ENCODE assay signal across 11 mouse cellular contexts in the genomic region with DNA sequence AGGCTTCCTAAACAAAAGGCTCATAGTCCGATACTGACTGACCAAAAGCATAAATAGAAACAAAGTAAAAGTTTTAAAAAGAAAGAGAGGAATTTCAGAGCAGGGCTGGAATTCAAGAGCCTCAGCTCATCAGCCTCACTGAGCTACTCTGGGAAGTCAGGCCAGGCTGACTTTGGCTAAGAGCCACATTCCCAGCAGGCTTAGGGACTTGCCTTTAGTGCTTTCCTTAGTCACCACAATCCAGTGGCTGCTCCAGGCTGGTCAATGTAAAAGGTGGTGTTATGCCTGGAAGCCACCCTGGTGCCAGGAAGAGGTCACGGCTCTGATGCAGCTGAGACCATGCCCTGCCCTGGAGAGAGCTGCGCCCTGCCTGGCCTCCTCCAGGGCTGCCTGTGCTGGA. TPM values are rescaled to one million over a fixed set of nuclear protein-coding genes. Genes with fewer than 3 reads are reported as not detected.
DNase-seq lines count a peak whose midpoint lies in the region; ATAC-seq and TF ChIP-seq lines count a peak whose summit lies in the region.
"Had no signal": no experiment of that assay in that cellular context is flagged by ENCODE, and none has a peak within 500 bp of the region (broad histone marks: within the 10 kb centered on the region; RNA-seq: fewer than 3 reads in every experiment).

No protein-coding gene starts in this region.

- H3K27me3 ChIP-seq in heart, embryonic 11.5 days (ENCODE audit: control insufficient read depth, insufficient read depth, low read length), result no peaks in the 10 kb centered on the region; the same call in 1 of the 2 replicates
- no peaks in the 10 kb centered on the region for H3K27me3 ChIP-seq in lung, postnatal 0 days (replicated peaks; ENCODE audit: insufficient read depth, low read length)

- no peaks in the 10 kb centered on the region for H3K4me1 ChIP-seq in heart, embryonic 11.5 days (ENCODE audit: control insufficient read depth, insufficient read depth, low read length)
- H3K4me1 ChIP-seq in lung, postnatal 0 days (ENCODE audit: insufficient read depth, low read depth, low read length), result no peaks in the 10 kb centered on the region

- WGBS in heart, embryonic 11.5 days (ENCODE audit: insufficient replicate concordance), result 76% methylated on average over 3 of the region's 3 CpGs
- WGBS in lung, postnatal 0 days, result 67% methylated on average over 3 of the region's 3 CpGs

- H3K27ac ChIP-seq in heart, embryonic 11.5 days (ENCODE audit: low read depth, low read length), result no peak overlapping the region
- no peak overlapping the region for H3K27ac ChIP-seq in lung, postnatal 0 days (ENCODE audit: low read length)
- H3K27ac ChIP-seq: heart, embryonic 13.5 days; liver, embryonic 14.5 days had no signal

- H3K36me3 ChIP-seq in heart, embryonic 11.5 days (ENCODE audit: control insufficient read depth, insufficient read depth, low read length), result no peaks in the 10 kb centered on the region
- H3K36me3 ChIP-seq in lung, postnatal 0 days (ENCODE audit: insufficient read depth, low read length), result no peaks in the 10 kb centered on the region
- H3K36me3 ChIP-seq: heart, embryonic 13.5 days had no signal

- H3K9me3 ChIP-seq in heart, embryonic 11.5 days (replicated peaks; ENCODE audit: control insufficient read depth, low read length), result no peaks in the 10 kb centered on the region; the same call in 1 of the 2 replicates
- H3K9me3 ChIP-seq in lung, postnatal 0 days (ENCODE audit: low read length), result no peaks in the 10 kb centered on the region

- intact Hi-C loops in gastrocnemius, postnatal 14 days (cut with DNase I; ENCODE audit: low total_unique reads), result no loop called here

- no peak for TF ChIP-seq EP300 in lung, postnatal 0 days (IDR thresholded peaks at IDR 0.05)

- no peak for TF ChIP-seq CTCF in lung, postnatal 0 days (IDR thresholded peaks at IDR 0.05)

- no peak overlapping the region for H3K9ac ChIP-seq in heart, embryonic 11.5 days (ENCODE audit: low read depth, low read length)
- no peak overlapping the region for H3K9ac ChIP-seq in lung, postnatal 0 days (replicated peaks; ENCODE audit: low read depth)
- H3K9ac ChIP-seq: heart, embryonic 13.5 days; liver, embryonic 14.5 days had no signal

- H3K4me3 ChIP-seq in heart, embryonic 11.5 days (ENCODE audit: low read depth, low read length), result no peak overlapping the region
- no peak overlapping the region for H3K4me3 ChIP-seq in lung, postnatal 0 days (ENCODE audit: low read depth, low read length)
- H3K4me3 ChIP-seq: heart, embryonic 13.5 days had no signal

- peak; percentile 45 to 51 for DNase-seq in heart, adult 18-20 months
- peak; percentile 42 for DNase-seq in lung, postnatal 0 days (ENCODE audit: low spot score)
- DNase-seq in lung, postnatal 25 days (ENCODE audit: low spot score), result no peak
- DNase-seq in gastrocnemius, postnatal 14 days, result peak; percentile 58
- peak; percentile 71 for DNase-seq in testis, postnatal 10 days (ENCODE audit: low spot score)
- DNase-seq in B cell, adult 2 months, result no peak
- DNase-seq in thymus, postnatal 14 days, result no peak

- H3K4me2 ChIP-seq in heart, embryonic 11.5 days, result no peak overlapping the region
- no peak overlapping the region for H3K4me2 ChIP-seq in lung, postnatal 0 days (replicated peaks; ENCODE audit: low read depth, low read length)
- H3K4me2 ChIP-seq: heart, embryonic 13.5 days had no signal

- ATAC-seq in heart, embryonic 11.5 days (replicated peaks; ENCODE audit: insufficient number of reproducible peaks, low FRiP score, low TSS enrichment), result no peak
- ATAC-seq in lung, postnatal 0 days, result no peak

RNA-seq across cellular contexts. Expression of a gene that starts 3.2 kb away (rescaled TPM):
- not detected for total RNA-seq in heart, adult 18-20 months (2021)
- not detected in 2 replicates for polyA plus RNA-seq in heart, embryonic 11.5 days (2014; fragmentation: Nextera tagmentation; extraction: Ambion mirVana)
- not detected in 2 replicates for polyA plus RNA-seq in lung, postnatal 0 days (2015; fragmentation: Nextera tagmentation; extraction: Ambion mirVana)
- not detected for total RNA-seq in gastrocnemius, postnatal 14 days (2021)
- total RNA-seq: common myeloid progenitor, adult 5-6 weeks had no signal
- polyA plus RNA-seq: heart, embryonic 13.5 days; liver, embryonic 14.5 days had no signal

RNA-seq across cellular contexts. Expression of a gene that starts 8.6 kb away (rescaled TPM):
- total RNA-seq in heart, adult 18-20 months (2021), result 10 to 100 TPM; 17.7 to 22.0 TPM
- 2.4 and 3.9 TPM in 2 replicates for polyA plus RNA-seq in heart, embryonic 11.5 days (2014; fragmentation: Nextera tagmentation; extraction: Ambion mirVana)
- 32.9 and 40.5 TPM in 2 replicates for polyA plus RNA-seq in lung, postnatal 0 days (2015; fragmentation: Nextera tagmentation; extraction: Ambion mirVana)
- total RNA-seq in gastrocnemius, postnatal 14 days (2021), result 10 to 100 TPM; 23.0 to 25.8 TPM

RNA-seq across cellular contexts. Expression of a gene that starts 14.2 kb away (rescaled TPM):
- total RNA-seq in heart, adult 18-20 months (2021), result not detected
- 0.27 and 0.59 TPM in 2 replicates for polyA plus RNA-seq in heart, embryonic 11.5 days (2014; fragmentation: Nextera tagmentation; extraction: Ambion mirVana)
- not detected in 2 replicates for polyA plus RNA-seq in lung, postnatal 0 days (2015; fragmentation: Nextera tagmentation; extraction: Ambion mirVana)
- under 1 TPM in 1 of 2 experiments, not detected in 1; 0.18 TPM for total RNA-seq in gastrocnemius, postnatal 14 days (2021)
- total RNA-seq: common myeloid progenitor, adult 5-6 weeks had no signal
- polyA plus RNA-seq: heart, embryonic 13.5 days had no signal

RNA-seq across cellular contexts. Expression of a gene that starts 30.9 kb away (rescaled TPM):
- total RNA-seq in heart, adult 18-20 months (2021), result not detected
- 0.13 TPM in 2 replicates for polyA plus RNA-seq in heart, embryonic 11.5 days (2014; fragmentation: Nextera tagmentation; extraction: Ambion mirVana)
- polyA plus RNA-seq in lung, postnatal 0 days (2015; fragmentation: Nextera tagmentation; extraction: Ambion mirVana), result 0.04 TPM in 1 of 2 replicates, not detected in the other
- total RNA-seq in gastrocnemius, postnatal 14 days (2021), result under 1 TPM; 0.09 to 0.12 TPM
- total RNA-seq: common myeloid progenitor, adult 5-6 weeks had no signal
- polyA plus RNA-seq: heart, embryonic 13.5 days had no signal

Comparison
In these comparisons a context has a peak if more than half of its experiments do, and no peak if none do; other contexts are left out.
1. DNase-seq: peak in heart, adult 18-20 months (2 of 2), lung, postnatal 0 days (single experiment), gastrocnemius, postnatal 14 days (single experiment) and testis, postnatal 10 days (single experiment); none in lung, postnatal 25 days (single experiment), B cell, adult 2 months (0 of 2) and thymus, postnatal 14 days (single experiment).